9 mouse cellular contexts compared by ENCODE assay signal in genomic region chr1:73905811-73906190, GRCm38 (mm10).
DNase-seq lines count a peak whose midpoint lies in the region; TF ChIP-seq lines count a peak whose summit lies in the region.
"Had no signal": no experiment of that assay in that cellular context is flagged by ENCODE, and none has a peak within 500 bp of the region (broad histone marks: within the 10 kb centered on the region; RNA-seq: fewer than 3 reads in every experiment).

No protein-coding gene starts in this region.

- TF ChIP-seq CTCF in lung, adult 2 months (IDR thresholded peaks at IDR 0.05; ENCODE audit: insufficient read depth, low read length): 0 out of 2 replicates have a peak, but pooled peaks have one; percentile 8

- WGBS in lung, adult 2 months: 61% methylated on average over 5 of the region's 5 CpGs

- intact Hi-C loops in heart, postnatal 14 days (cut with DNase I): no loop called here

- peak; percentile 8 to 13 for DNase-seq in frontal cortex, postnatal 10 days (ENCODE audit: low spot score in 2 of 2)
- no peak for DNase-seq in frontal cortex, postnatal 36 days (ENCODE audit: low spot score in 2 of 2)
- DNase-seq in lung, adult 2 months: no peak
- DNase-seq in lung, postnatal 36 days: no peak
- DNase-seq in ZHBTc4 (ENCODE audit: low read depth, low spot score): peak; percentile 79
- DNase-seq in heart, postnatal 14 days: peak; percentile 12 to 27
- no peak for DNase-seq in embryo, embryonic 11 days
- no peak for DNase-seq in frontal cortex, postnatal 25 days (ENCODE audit: low spot score in 2 of 2)
- DNase-seq: B cell, adult 2 months had no signal

- H3K4me3 ChIP-seq in lung, adult 2 months (replicated peaks; ENCODE audit: extremely low read depth, low read depth, low read length): no peak overlapping the region

- TF ChIP-seq POLR2A in lung, adult 2 months (IDR thresholded peaks at IDR 0.05; ENCODE audit: borderline replicate concordance, extremely low read depth, low read depth, low read length): no peak

- H3K4me1 ChIP-seq in lung, adult 2 months (ENCODE audit: control insufficient read depth, insufficient read depth, low read length): peaks cover 8% of the 10 kb centered on the region

Comparison
In these comparisons a context has a peak if more than half of its experiments do, and no peak if none do; other contexts are left out.
1. DNase-seq: peak in frontal cortex, postnatal 10 days (2 of 2), ZHBTc4 (single experiment) and heart, postnatal 14 days (2 of 2); none in frontal cortex, postnatal 36 days (0 of 2), lung, adult 2 months (single experiment), lung, postnatal 36 days (single experiment), embryo, embryonic 11 days (single experiment) and frontal cortex, postnatal 25 days (0 of 2).